Mouse (Mus musculus): ENCODE measurements at regions not wholly inside any gene's neighbourhood (a gene's known extent, or its start where the extent isn't known, plus 50 kb on each side); places are given as distances from the start of the nearest gene placed in this dataset.

DNA sequence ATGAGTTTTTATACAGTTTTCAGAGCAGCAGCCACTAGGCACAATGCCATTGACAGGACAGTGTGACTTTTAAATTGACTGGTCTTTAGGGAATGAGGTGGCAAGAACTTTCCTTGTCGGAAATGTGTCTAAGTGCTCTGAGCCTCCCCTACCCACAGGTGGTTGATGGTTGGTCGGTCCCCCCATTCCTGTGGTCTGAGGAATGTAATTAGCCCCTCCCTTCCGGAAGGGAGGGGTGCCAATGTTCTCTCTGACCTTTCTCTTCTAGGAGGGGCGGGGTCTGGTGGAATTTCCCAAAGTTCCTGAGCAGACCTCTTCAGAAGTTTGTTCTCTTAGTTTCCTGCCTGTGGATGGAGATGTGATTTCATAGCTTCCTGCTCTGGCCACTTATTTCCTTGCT is 62.7 kb upstream of the Tnr start:
- H3K27ac ChIP-seq, result no peak overlapping the region
- TF ChIP-seq CTCF (conservative IDR thresholded peaks at IDR 0.05), result no peak

GRCm38 (mm10) chr1:159470941-159471340 is 52.6 kb upstream of the Tnr start:
- DNase-seq (ENCODE audit: low spot score in 2 of 2), result no peak
- no peak overlapping the region for H3K27ac ChIP-seq
- TF ChIP-seq CTCF (conservative IDR thresholded peaks at IDR 0.05), result no peak
- no peak overlapping the region for H3K4me3 ChIP-seq

More for the DNA sequence above, 62.7 kb upstream of the Tnr start:
- DNase-seq (ENCODE audit: low spot score in 2 of 2), result no peak
- no peak overlapping the region for H3K4me3 ChIP-seq

Data from layer of hippocampus, adult 2 months (tissue).